Mouse (Mus musculus): Measurements from ENCODE around the gene Fgfr2. TPM values are rescaled to one million over a fixed set of nuclear protein-coding genes. Genes with fewer than 3 reads are reported as not detected.

Gene Fgfr2
- polyA plus RNA-seq, 1 experiment from 2014 or later, result 47.9 TPM

- Histone ChIP-seq H3K4me2 (no peak overlapping the region), H3K4me1 (peaks cover 16% of the 10 kb centered on the region), H3K27me3 (no peaks in the 10 kb centered on the region), H3K36me3 (ENCODE audit: poor library complexity, severe bottlenecking) (no peaks in the 10 kb centered on the region), H3K27ac (no peak overlapping the region), H3K4me3 (no peak overlapping the region), H3K9me3 (replicated peaks) (no peaks in the 10 kb centered on the region), H3K9ac (no peak overlapping the region)
- 87% methylated on average over 9 of the region's 9 CpGs for WGBS
- no peak for ATAC-seq
Observed at GRCm38 (mm10) chr7:130568783-130569436, 2554.2 kb downstream of the Fgfr2 start.

GRCm38 (mm10) chr7:130564596-130564995 is 2558.6 kb downstream of the Fgfr2 start:
- H3K27ac ChIP-seq, result no peak overlapping the region
- WGBS, result 64% methylated on average over 3 of the region's 3 CpGs
- ATAC-seq, result no peak

GRCm38 (mm10) chr7:130563880-130564279 is 2559.3 kb downstream of the Fgfr2 start:
- Histone ChIP-seq H3K27me3 (no peaks in the 10 kb centered on the region), H3K4me3 (no peak overlapping the region), H3K4me2 (no peak overlapping the region), H3K4me1 (no peaks in the 10 kb centered on the region), H3K9me3 (replicated peaks) (no peaks in the 10 kb centered on the region), H3K27ac (no peak overlapping the region), H3K36me3 (ENCODE audit: poor library complexity, severe bottlenecking) (no peaks in the 10 kb centered on the region), H3K9ac (no peak overlapping the region)
- no peak for ATAC-seq
- WGBS, result 75% methylated on average over 4 of the region's 4 CpGs

More at GRCm38 (mm10) chr7:130564596-130564995, 2558.6 kb downstream of the Fgfr2 start:
- Histone ChIP-seq H3K4me3 (no peak overlapping the region), H3K4me1 (no peaks in the 10 kb centered on the region), H3K27me3 (no peaks in the 10 kb centered on the region), H3K9me3 (replicated peaks) (no peaks in the 10 kb centered on the region), H3K4me2 (no peak overlapping the region), H3K36me3 (ENCODE audit: poor library complexity, severe bottlenecking) (no peaks in the 10 kb centered on the region), H3K9ac (no peak overlapping the region)

GRCm38 (mm10) chr7:130563276-130563675 is 2559.9 kb downstream of the Fgfr2 start:
- no peak overlapping the region for H3K4me2 ChIP-seq

GRCm38 (mm10) chr7:130560933-130561332 is 2562.2 kb downstream of the Fgfr2 start:
- Histone ChIP-seq H3K27ac (no peak overlapping the region), H3K4me2 (no peak overlapping the region), H3K27me3 (0 out of 2 replicates have a peak, but pooled peaks cover 3% of the 10 kb centered on the region), H3K9me3 (replicated peaks) (no peaks in the 10 kb centered on the region), H3K4me3 (no peak overlapping the region), H3K9ac (no peak overlapping the region), H3K36me3 (ENCODE audit: poor library complexity, severe bottlenecking) (no peaks in the 10 kb centered on the region), H3K4me1 (no peaks in the 10 kb centered on the region)
- no peak for ATAC-seq
- 69% methylated on average over 1 of the region's 1 CpGs for WGBS

More at GRCm38 (mm10) chr7:130563276-130563675, 2559.9 kb downstream of the Fgfr2 start:
- Histone ChIP-seq H3K9me3 (replicated peaks) (no peaks in the 10 kb centered on the region), H3K36me3 (ENCODE audit: poor library complexity, severe bottlenecking) (no peaks in the 10 kb centered on the region), H3K9ac (no peak overlapping the region), H3K4me1 (no peaks in the 10 kb centered on the region), H3K27me3 (no peaks in the 10 kb centered on the region), H3K27ac (no peak overlapping the region), H3K4me3 (no peak overlapping the region)
- 89% methylated on average over 4 of the region's 4 CpGs for WGBS
- no peak for ATAC-seq

- WGBS, result 72% methylated on average over 4 of the region's 4 CpGs
- Histone ChIP-seq H3K27ac (no peak overlapping the region), H3K9me3 (replicated peaks) (no peaks in the 10 kb centered on the region), H3K27me3 (0 out of 2 replicates have a peak, but pooled peaks cover 3% of the 10 kb centered on the region), H3K4me3 (no peak overlapping the region), H3K36me3 (ENCODE audit: poor library complexity, severe bottlenecking) (no peaks in the 10 kb centered on the region), H3K4me2 (no peak overlapping the region), H3K4me1 (peaks cover 9% of the 10 kb centered on the region), H3K9ac (no peak overlapping the region)
- no peak for ATAC-seq
Observed at GRCm38 (mm10) chr7:130558592-130558991, 2564.6 kb downstream of the Fgfr2 start.

- WGBS, result 52% methylated on average over 5 of the region's 5 CpGs
- no peak for ATAC-seq
- H3K9ac ChIP-seq, result no peak overlapping the region
Observed at GRCm38 (mm10) chr7:130555597-130555996, 2567.6 kb downstream of the Fgfr2 start.

GRCm38 (mm10) chr7:130553321-130553720 is 2569.8 kb downstream of the Fgfr2 start:
- no peak overlapping the region for H3K9ac ChIP-seq
- WGBS, result 60% methylated on average over 4 of the region's 4 CpGs
- no peak overlapping the region for H3K27ac ChIP-seq
- no peak for ATAC-seq
- H3K4me3 ChIP-seq, result no peak overlapping the region
- no peaks in the 10 kb centered on the region for H3K9me3 ChIP-seq (replicated peaks)
- 0 out of 2 replicates have a peak, but pooled peaks cover 3% of the 10 kb centered on the region for H3K27me3 ChIP-seq
- no peak overlapping the region for H3K4me2 ChIP-seq
- H3K4me1 ChIP-seq, result peaks cover 19% of the 10 kb centered on the region
- H3K36me3 ChIP-seq (ENCODE audit: poor library complexity, severe bottlenecking), result no peaks in the 10 kb centered on the region

More at GRCm38 (mm10) chr7:130555597-130555996, 2567.6 kb downstream of the Fgfr2 start:
- H3K4me1 ChIP-seq, result peaks cover 19% of the 10 kb centered on the region
- H3K27ac ChIP-seq, result no peak overlapping the region
- no peaks in the 10 kb centered on the region for H3K9me3 ChIP-seq (replicated peaks)
- H3K27me3 ChIP-seq, result 0 out of 2 replicates have a peak, but pooled peaks cover 3% of the 10 kb centered on the region
- no peaks in the 10 kb centered on the region for H3K36me3 ChIP-seq (ENCODE audit: poor library complexity, severe bottlenecking)
- H3K4me2 ChIP-seq, result no peak overlapping the region
- no peak overlapping the region for H3K4me3 ChIP-seq

GRCm38 (mm10) chr7:130552780-130553179 is 2570.4 kb downstream of the Fgfr2 start:
- H3K4me2 ChIP-seq, result no peak overlapping the region
- H3K9me3 ChIP-seq (replicated peaks), result no peaks in the 10 kb centered on the region
- H3K4me1 ChIP-seq, result peaks cover 19% of the 10 kb centered on the region
- H3K36me3 ChIP-seq (ENCODE audit: poor library complexity, severe bottlenecking), result no peaks in the 10 kb centered on the region
- no peak for ATAC-seq
- 46% methylated on average over 5 of the region's 5 CpGs for WGBS
- 0 out of 2 replicates have a peak, but pooled peaks cover 3% of the 10 kb centered on the region for H3K27me3 ChIP-seq
- H3K27ac ChIP-seq, result peak overlapping the region; percentile 22; the same call in 1 of the 2 replicates
- no peak overlapping the region for H3K4me3 ChIP-seq
- H3K9ac ChIP-seq, result no peak overlapping the region

GRCm38 (mm10) chr7:130547635-130548175 is 2575.4 kb downstream of the Fgfr2 start:
- Histone ChIP-seq H3K9ac (no peak overlapping the region), H3K36me3 (ENCODE audit: poor library complexity, severe bottlenecking) (peaks cover 22% of the 10 kb centered on the region), H3K4me1 (peaks cover 25% of the 10 kb centered on the region), H3K27ac (no peak overlapping the region; the same call in 1 of the 2 replicates), H3K27me3 (no peaks in the 10 kb centered on the region), H3K9me3 (replicated peaks) (no peaks in the 10 kb centered on the region), H3K4me3 (peak overlapping the region; percentile 91), H3K4me2 (peak overlapping the region; percentile 32; the same call in 1 of the 2 replicates)
- no peak for ATAC-seq
- 87% methylated on average over 12 of the region's 12 CpGs for WGBS

GRCm38 (mm10) chr7:130546791-130547484 is 2576.2 kb downstream of the Fgfr2 start:
- H3K36me3 ChIP-seq (ENCODE audit: poor library complexity, severe bottlenecking), result peaks cover 30% of the 10 kb centered on the region
- peak; percentile 97 for ATAC-seq
- H3K9ac ChIP-seq, result peak overlapping the region; percentile 96
- no peaks in the 10 kb centered on the region for H3K27me3 ChIP-seq
- peak overlapping the region; percentile 91 for H3K4me3 ChIP-seq
- peak overlapping the region; percentile 83 for H3K4me2 ChIP-seq
- peaks cover 21% of the 10 kb centered on the region for H3K4me1 ChIP-seq
- H3K9me3 ChIP-seq (replicated peaks), result no peaks in the 10 kb centered on the region
- peak overlapping the region; percentile 98 for H3K27ac ChIP-seq
- WGBS, result under 1% methylated on average over 84 of the region's 84 CpGs

- Histone ChIP-seq H3K27me3 (no peaks in the 10 kb centered on the region), H3K9me3 (replicated peaks) (no peaks in the 10 kb centered on the region), H3K4me1 (peaks cover 21% of the 10 kb centered on the region), H3K4me2 (peak overlapping the region; percentile 83), H3K9ac (peak overlapping the region; percentile 96), H3K36me3 (ENCODE audit: poor library complexity, severe bottlenecking) (peaks cover 35% of the 10 kb centered on the region), H3K27ac (peak overlapping the region; percentile 98), H3K4me3 (peak overlapping the region; percentile 91)
- ATAC-seq, result no peak
- WGBS, result 4% methylated on average over 7 of the region's 7 CpGs
Observed at GRCm38 (mm10) chr7:130546421-130546790, 2576.7 kb downstream of the Fgfr2 start.

Measured in forebrain, embryonic 13.5 days (tissue).